Mouse (Mus musculus): ENCODE data around the gene Ccdc27. TPM values are rescaled to one million over a fixed set of nuclear protein-coding genes. Genes with fewer than 3 reads are reported as not detected.

The Ccdc27 gene
- polyA plus RNA-seq, 1 experiment from 2014 or later, result not detected

GRCm38 (mm10) chr4:154006264-154006663 is 36.2 kb downstream of the Ccdc27 start:
- Histone ChIP-seq H3K27ac (no peak overlapping the region), H3K9me3 (no peaks in the 10 kb centered on the region), H3K4me3 (no peak overlapping the region), H3K36me3 (peaks cover 62% of the 10 kb centered on the region), H3K27me3 (no peaks in the 10 kb centered on the region), H3K9ac (no peak overlapping the region), H3K4me2 (no peak overlapping the region), H3K4me1 (replicated peaks) (peaks cover 8% of the 10 kb centered on the region)
- ATAC-seq (ENCODE audit: low FRiP score), result no peak
- whole genome bisulfite sequencing, result 93% methylated on average over 6 of the region's 6 CpGs

- ATAC-seq (ENCODE audit: low FRiP score), result no peak
- Histone ChIP-seq H3K36me3 (peaks cover 62% of the 10 kb centered on the region), H3K9me3 (no peaks in the 10 kb centered on the region), H3K27me3 (no peaks in the 10 kb centered on the region), H3K4me1 (replicated peaks) (0 out of 2 replicates have a peak, but pooled peaks cover under 1% of the 10 kb centered on the region), H3K9ac (no peak overlapping the region), H3K27ac (no peak overlapping the region), H3K4me2 (no peak overlapping the region), H3K4me3 (no peak overlapping the region)
- 79% methylated on average over 5 of the region's 5 CpGs for WGBS
These were observed 37.0 kb downstream of the Ccdc27 start for GRCm38 (mm10) chr4:154005488-154005887.

- 92% methylated on average over 8 of the region's 8 CpGs for WGBS
- Histone ChIP-seq H3K27me3 (no peaks in the 10 kb centered on the region), H3K27ac (no peak overlapping the region), H3K4me2 (no peak overlapping the region), H3K4me3 (no peak overlapping the region), H3K9me3 (no peaks in the 10 kb centered on the region), H3K4me1 (replicated peaks) (no peaks in the 10 kb centered on the region), H3K36me3 (peaks cover 91% of the 10 kb centered on the region), H3K9ac (no peak overlapping the region)
- ATAC-seq (ENCODE audit: low FRiP score), result no peak
These were observed 49.0 kb downstream of the Ccdc27 start for GRCm38 (mm10) chr4:153993505-153993904.

DNA sequence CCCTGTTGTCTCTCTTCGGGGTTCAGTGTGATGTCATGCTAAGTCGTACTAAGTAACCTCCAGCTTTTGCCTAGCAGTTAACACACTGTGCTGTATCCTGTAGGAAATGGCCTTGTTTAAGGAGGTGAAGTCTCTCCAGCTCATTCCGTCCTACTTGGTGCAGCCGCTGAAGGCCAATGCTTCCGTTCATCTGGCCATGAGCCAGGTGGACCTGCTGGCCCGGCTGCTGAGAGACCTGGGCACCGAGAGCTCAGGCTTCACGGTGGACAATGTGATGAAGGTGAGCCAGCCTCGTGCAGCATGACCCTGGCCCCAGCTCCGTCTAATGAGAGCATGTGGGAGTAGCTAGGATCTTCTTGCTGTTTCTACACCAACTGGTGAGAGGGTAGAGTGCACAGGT is 49.8 kb downstream of the Ccdc27 start:
- H3K4me3 ChIP-seq, result no peak overlapping the region
- H3K27ac ChIP-seq, result no peak overlapping the region
- H3K27me3 ChIP-seq, result no peaks in the 10 kb centered on the region
- no peak overlapping the region for H3K4me2 ChIP-seq
- peaks cover 91% of the 10 kb centered on the region for H3K36me3 ChIP-seq
- ATAC-seq (ENCODE audit: low FRiP score), result no peak
- WGBS, result 95% methylated on average over 10 of the region's 10 CpGs
- no peaks in the 10 kb centered on the region for H3K9me3 ChIP-seq
- H3K9ac ChIP-seq, result no peak overlapping the region
- no peaks in the 10 kb centered on the region for H3K4me1 ChIP-seq (replicated peaks)

DNA sequence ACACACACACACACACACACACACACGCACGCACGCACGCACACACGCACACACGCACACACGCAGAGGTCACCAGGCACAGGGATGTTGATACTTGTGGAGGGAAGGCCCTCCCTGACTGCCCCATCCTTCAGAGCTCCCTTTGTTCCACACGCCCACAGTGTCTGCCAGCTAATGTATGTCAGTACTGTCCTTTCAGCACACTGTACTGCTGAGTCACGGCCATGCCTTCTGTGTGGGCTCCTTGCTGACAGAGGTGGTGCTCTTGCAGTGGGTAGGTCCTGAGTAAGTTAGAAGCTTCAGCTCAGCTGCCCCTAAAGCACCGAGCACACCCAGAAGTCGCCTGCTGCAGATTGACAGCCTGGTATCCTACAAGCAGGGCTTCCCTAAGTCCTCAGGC is 62.0 kb downstream of the Ccdc27 start:
- no peak overlapping the region for H3K27ac ChIP-seq
- H3K4me3 ChIP-seq, result no peak overlapping the region
- 91% methylated on average over 11 of the region's 11 CpGs for WGBS
- H3K36me3 ChIP-seq, result peaks cover 66% of the 10 kb centered on the region
- H3K9me3 ChIP-seq, result no peaks in the 10 kb centered on the region
- no peaks in the 10 kb centered on the region for H3K27me3 ChIP-seq
- no peak for ATAC-seq (ENCODE audit: low FRiP score)
- H3K4me1 ChIP-seq (replicated peaks), result peaks cover 27% of the 10 kb centered on the region
- no peak overlapping the region for H3K9ac ChIP-seq
- H3K4me2 ChIP-seq, result no peak overlapping the region

DNA sequence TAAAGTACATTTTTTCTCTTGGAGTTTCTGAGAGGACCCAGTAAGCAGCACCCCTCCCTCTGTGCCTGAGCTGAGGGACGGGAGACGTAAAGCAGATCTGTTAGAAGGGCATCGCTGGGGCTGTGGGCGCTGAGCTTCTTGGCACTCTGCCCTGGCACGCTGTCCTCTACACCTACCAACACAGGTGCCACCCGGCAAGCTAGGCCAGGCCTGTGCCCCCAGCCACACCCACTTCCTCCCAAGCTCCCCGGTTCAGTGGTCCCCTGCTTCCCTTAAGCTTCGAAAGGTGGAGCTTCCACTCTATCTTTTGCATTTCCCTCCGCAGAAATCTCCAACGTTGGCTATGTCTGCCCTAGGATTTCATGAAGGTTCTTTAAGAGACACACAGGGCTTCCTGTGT is 63.2 kb downstream of the Ccdc27 start:
- no peak for ATAC-seq (ENCODE audit: low FRiP score)
- WGBS, result 95% methylated on average over 10 of the region's 10 CpGs

More for the DNA sequence above, 63.2 kb downstream of the Ccdc27 start:
- no peak overlapping the region for H3K27ac ChIP-seq
- H3K27me3 ChIP-seq, result no peaks in the 10 kb centered on the region
- no peak overlapping the region for H3K4me2 ChIP-seq
- H3K4me3 ChIP-seq, result no peak overlapping the region
- H3K9ac ChIP-seq, result no peak overlapping the region
- H3K36me3 ChIP-seq, result peaks cover 54% of the 10 kb centered on the region
- H3K4me1 ChIP-seq (replicated peaks), result peaks cover 30% of the 10 kb centered on the region
- H3K9me3 ChIP-seq, result no peaks in the 10 kb centered on the region

Other genes with a start within 250 kb of the Ccdc27 start
- 65.7 and 69.2 TPM in 2 replicates for gene A430005L14Rik, start 85.4 kb downstream of the Ccdc27 start, polyA plus RNA-seq (2015; fragmentation: Nextera tagmentation; extraction: Ambion mirVana)
- 10.1 and 12.5 TPM in 2 replicates for gene Dffb, start 67.6 kb downstream of the Ccdc27 start, polyA plus RNA-seq (2015; fragmentation: Nextera tagmentation; extraction: Ambion mirVana)
- 16.1 and 19.9 TPM in 2 replicates for gene Cep104, start 67.5 kb downstream of the Ccdc27 start, polyA plus RNA-seq (2015; fragmentation: Nextera tagmentation; extraction: Ambion mirVana)
- gene Lrrc47, start 30.9 kb downstream of the Ccdc27 start, polyA plus RNA-seq (2015; fragmentation: Nextera tagmentation; extraction: Ambion mirVana), result 20.3 and 24.4 TPM in 2 replicates
- 7.3 and 8.1 TPM in 2 replicates for gene Smim1, start 16.4 kb downstream of the Ccdc27 start, polyA plus RNA-seq (2015; fragmentation: Nextera tagmentation; extraction: Ambion mirVana)
- 0.36 and 0.97 TPM in 2 replicates for gene Trp73, start 97.5 kb upstream of the Ccdc27 start, polyA plus RNA-seq (2015; fragmentation: Nextera tagmentation; extraction: Ambion mirVana)
- gene Wrap73, start 99.7 kb upstream of the Ccdc27 start, polyA plus RNA-seq (2015; fragmentation: Nextera tagmentation; extraction: Ambion mirVana), result 46.0 and 47.3 TPM in 2 replicates
- 160 and 169 TPM in 2 replicates for gene Tprgl, start 118.0 kb upstream of the Ccdc27 start, polyA plus RNA-seq (2015; fragmentation: Nextera tagmentation; extraction: Ambion mirVana)
- 9.6 and 10.2 TPM in 2 replicates for gene Megf6, start 128.1 kb upstream of the Ccdc27 start, polyA plus RNA-seq (2015; fragmentation: Nextera tagmentation; extraction: Ambion mirVana)

Data from hindbrain, embryonic 13.5 days (tissue).